Mouse (Mus musculus) cerebellum, adult 11 months (tissue): ENCODE results near the gene Rps19bp1.
A peak's percentile ranks its signal among the peaks of the same experiment; 100 is the strongest.

Experiments
- DNase-seq: peaks from one replicate; pipeline ENCODE4 v3.0.0; 2022

Rps19bp1 gene

GRCm38 (mm10) chr15:80263610-80264575 lies at the start of gene Rps19bp1:
Gene Rps19bp1, minus strand, starts transcription at chr15:80264315.
- peak; percentile 82 for DNase-seq

- DNase-seq: no peak
Observed at GRCm38 (mm10) chr15:80306146-80306545, 42.0 kb upstream of the Rps19bp1 start.

- no peak for DNase-seq
Observed at GRCm38 (mm10) chr15:80304188-80304587, 40.1 kb upstream of the Rps19bp1 start.

- no peak for DNase-seq
Observed at GRCm38 (mm10) chr15:80303779-80304178, 39.7 kb upstream of the Rps19bp1 start.

GRCm38 (mm10) chr15:80297146-80297545 lies 33.0 kb upstream of the Rps19bp1 start:
- DNase-seq: no peak

GRCm38 (mm10) chr15:80289436-80289835 lies 25.3 kb upstream of the Rps19bp1 start:
- peak; percentile 81 for DNase-seq

GRCm38 (mm10) chr15:80288036-80288435 lies 23.9 kb upstream of the Rps19bp1 start:
- peak; percentile 65 for DNase-seq

GRCm38 (mm10) chr15:80286851-80287415 lies 22.8 kb upstream of the Rps19bp1 start, which contains the start of gene Cacna1i:
Gene Cacna1i, plus strand, starts transcription at chr15:80287238.
- DNase-seq: peak; percentile 76

- no peak for DNase-seq
Observed at GRCm38 (mm10) chr15:80280646-80281045, 16.5 kb upstream of the Rps19bp1 start.

- no peak for DNase-seq
Observed at GRCm38 (mm10) chr15:80279053-80279452, 14.9 kb upstream of the Rps19bp1 start.

GRCm38 (mm10) chr15:80278121-80278759 lies 14.1 kb upstream of the Rps19bp1 start:
- DNase-seq: peak; percentile 61

GRCm38 (mm10) chr15:80277625-80278024 lies 13.5 kb upstream of the Rps19bp1 start:
- no peak for DNase-seq

- no peak for DNase-seq
Observed at GRCm38 (mm10) chr15:80277107-80277506, 13.0 kb upstream of the Rps19bp1 start.

GRCm38 (mm10) chr15:80271858-80272396 lies 7.8 kb upstream of the Rps19bp1 start:
- no peak for DNase-seq

- peak; percentile 80 for DNase-seq
Observed at GRCm38 (mm10) chr15:80266281-80266680, 2.2 kb upstream of the Rps19bp1 start.

GRCm38 (mm10) chr15:80261100-80261499 lies 3.0 kb downstream of the Rps19bp1 start:
- no peak for DNase-seq

GRCm38 (mm10) chr15:80260677-80261076 lies 3.4 kb downstream of the Rps19bp1 start:
- DNase-seq: peak; percentile 85

GRCm38 (mm10) chr15:80259406-80260045 lies 4.6 kb downstream of the Rps19bp1 start:
- DNase-seq: no peak

- DNase-seq: no peak
Observed at GRCm38 (mm10) chr15:80258240-80259170, 5.6 kb downstream of the Rps19bp1 start.

- DNase-seq: no peak
Observed at GRCm38 (mm10) chr15:80257602-80258239, 6.4 kb downstream of the Rps19bp1 start.
